Mouse (Mus musculus) Patski (cell line): ENCODE data around the gene Sugct. TPM values are rescaled to one million over a fixed set of nuclear protein-coding genes. Genes with fewer than 3 reads are reported as not detected.

ENCODE experiments used
- ATAC-seq: fragments of 100-300 bp; one replicate; pipeline ENCODE4 v1.8.0; 2021
- CTCF ChIA-PET: fragments of 350-600 bp; sonication (Branson Sonifier 250); formaldehyde crosslinking; loops from one replicate; lab custom pipeline; 2022; ENCODE audit warnings: inconsistent platforms; lab: Charles Lee
- POLR2A ChIA-PET: fragments of 350-600 bp; sonication (Branson Sonifier 250); formaldehyde crosslinking; loops from one replicate; lab custom pipeline; 2022; ENCODE audit warnings: antibody characterized with exemption, inconsistent platforms; lab: Charles Lee
- DNase-seq: peaks from one replicate; pipeline ENCODE4 v3.0.0-alpha.2; 2011; ENCODE audit warnings: low read depth, low spot score
- H3K27me3 ChIP-seq: fragments of 371-371 bp; one replicate; pipeline ENCODE4 v1.5.1; 2021
- CTCF ChIP-seq: fragments of 100-300 bp; IDR thresholded peaks from one replicate; pipeline ENCODE4 v1.5.1; 2021
- in situ Hi-C: fragments of 300-500 bp; cut with MboI; formaldehyde crosslinking; loops from 3 replicates; pipeline ENCODE4 v1.11.1; 2018; ENCODE audit warnings: low pct_unique_long_range_greater_than_20kb, mixed read lengths
- polyA plus RNA-seq: library from polyadenylated mRNA; unstranded; gene quantifications from one replicate; pipeline ENCODE4 v1.2.3, GENCODE M21; 2021

Gene Sugct
- polyA plus RNA-seq, 1 experiment from 2014 or later = 11.4 TPM

- no peak for ATAC-seq
- ChIA-PET POLR2A (no interaction called here), CTCF (no interaction called here)
- in situ Hi-C loops = no loop called here
- TF ChIP-seq CTCF = no peak
- H3K27me3 ChIP-seq = no peaks in the 10 kb centered on the region
- DNase-seq = no peak
These were observed 529.4 kb downstream of the Sugct start for GRCm38 (mm10) chr13:17165917-17166316.

GRCm38 (mm10) chr13:17164721-17165120 lies 530.6 kb downstream of the Sugct start:
- no peak for DNase-seq
- CTCF ChIA-PET = no interaction called here
- POLR2A ChIA-PET = no interaction called here
- no peak for ATAC-seq
- TF ChIP-seq CTCF = no peak
- in situ Hi-C loops = no loop called here
- H3K27me3 ChIP-seq = no peaks in the 10 kb centered on the region

- ATAC-seq = peak; percentile 57
- in situ Hi-C loops = no loop called here
- no peaks in the 10 kb centered on the region for H3K27me3 ChIP-seq
- POLR2A ChIA-PET = no interaction called here
- no peak for TF ChIP-seq CTCF
- no peak for DNase-seq
- CTCF ChIA-PET = no interaction called here
These were observed 548.8 kb downstream of the Sugct start for GRCm38 (mm10) chr13:17146441-17146992.

GRCm38 (mm10) chr13:17116073-17116472 lies 579.3 kb downstream of the Sugct start:
- ChIA-PET CTCF (interaction anchor here (0.9 to 1.1 kb wide), 2 partner anchors 11 to 29 kb away, joined by 3 read pairs; no protein-coding TSS in a partner anchor), POLR2A (no interaction called here)
- in situ Hi-C loops = no loop called here
- ATAC-seq (no peak), DNase-seq (no peak)
- no peaks in the 10 kb centered on the region for H3K27me3 ChIP-seq
- no peak for TF ChIP-seq CTCF

- no peak for TF ChIP-seq CTCF
- ATAC-seq (no peak), DNase-seq (no peak)
- in situ Hi-C loops = no loop called here
- ChIA-PET CTCF (no interaction called here), POLR2A (interaction anchor here (0.6 kb wide), 1 partner anchor 1232 kb away, joined by 4 read pairs; no protein-coding TSS in a partner anchor)
- H3K27me3 ChIP-seq = no peaks in the 10 kb centered on the region
These were observed 593.0 kb downstream of the Sugct start for GRCm38 (mm10) chr13:17102372-17102771.

- ChIA-PET POLR2A (no interaction called here), CTCF (interaction anchor here (0.7 to 1.5 kb wide), 2 partner anchors 10 to 29 kb away, joined by 3 read pairs; no protein-coding TSS in a partner anchor)
- no peak for ATAC-seq
These were observed 608.8 kb downstream of the Sugct start for GRCm38 (mm10) chr13:17086547-17086946.

GRCm38 (mm10) chr13:17086146-17086545 lies 609.2 kb downstream of the Sugct start:
- peak; percentile 4 for DNase-seq
- H3K27me3 ChIP-seq = no peaks in the 10 kb centered on the region
- POLR2A ChIA-PET = no interaction called here
- in situ Hi-C loops = no loop called here
- CTCF ChIA-PET = interaction anchor here (0.7 kb wide), 1 partner anchor 29 kb away, joined by 3 read pairs; no protein-coding TSS in a partner anchor
- no peak for ATAC-seq
- no peak for TF ChIP-seq CTCF

More at GRCm38 (mm10) chr13:17086547-17086946, 608.8 kb downstream of the Sugct start:
- DNase-seq = no peak
- in situ Hi-C loops = no loop called here
- no peaks in the 10 kb centered on the region for H3K27me3 ChIP-seq
- no peak for TF ChIP-seq CTCF

GRCm38 (mm10) chr13:17084946-17085852 lies 610.2 kb downstream of the Sugct start:
- DNase-seq (no peak), ATAC-seq (no peak)
- in situ Hi-C loops = no loop called here
- TF ChIP-seq CTCF = no peak
- H3K27me3 ChIP-seq = no peaks in the 10 kb centered on the region
- ChIA-PET CTCF (no interaction called here), POLR2A (no interaction called here)

GRCm38 (mm10) chr13:17081618-17082017 lies 613.7 kb downstream of the Sugct start:
- in situ Hi-C loops = no loop called here
- no peak for DNase-seq
- ChIA-PET POLR2A (no interaction called here), CTCF (interaction anchor here (0.6 to 0.8 kb wide), 2 partner anchors 16 kb away, joined by 3 to 4 read pairs; no protein-coding TSS in a partner anchor)
- TF ChIP-seq CTCF = no peak
- ATAC-seq = no peak
- no peaks in the 10 kb centered on the region for H3K27me3 ChIP-seq

- TF ChIP-seq CTCF = no peak
- ChIA-PET CTCF (interaction anchor here (1.5 kb wide), 1 partner anchor 16 kb away, joined by 4 read pairs; no protein-coding TSS in a partner anchor), POLR2A (interaction anchor here (0.6 kb wide), 1 partner anchor 860 kb away, joined by 3 read pairs; no protein-coding TSS in a partner anchor)
- no peak for ATAC-seq
- in situ Hi-C loops = no loop called here
- H3K27me3 ChIP-seq = no peaks in the 10 kb centered on the region
- no peak for DNase-seq
These were observed 629.8 kb downstream of the Sugct start for GRCm38 (mm10) chr13:17065552-17065951.

GRCm38 (mm10) chr13:17056650-17057049 lies 638.7 kb downstream of the Sugct start:
- ChIA-PET POLR2A (no interaction called here), CTCF (no interaction called here)
- ATAC-seq = no peak
- no peak for TF ChIP-seq CTCF
- DNase-seq = no peak
- no peaks in the 10 kb centered on the region for H3K27me3 ChIP-seq
- in situ Hi-C loops = no loop called here
